Mouse (Mus musculus) ES-Bruce4 (cell line): Measurements from ENCODE around the gene Nme7. TPM values are rescaled to one million over a fixed set of nuclear protein-coding genes. Genes with fewer than 3 reads are reported as not detected.

Experiments used
- H3K27ac ChIP-seq: 2 replicates; pipeline ENCODE4 v1.5.1; 2012; ENCODE audit warnings: low read length, inconsistent platforms; ENCODE audit not compliant: insufficient read depth
- H3K27me3 ChIP-seq: 2 replicates; pipeline ENCODE4 v1.6.1; 2012; ENCODE audit warnings: mild to moderate bottlenecking, low read length, inconsistent platforms; ENCODE audit not compliant: control insufficient read depth, poor library complexity, insufficient read depth, severe bottlenecking
- H3K36me3 ChIP-seq: 2 replicates; pipeline ENCODE4 v1.6.1; 2012; ENCODE audit warnings: inconsistent platforms, mild to moderate bottlenecking, low read length, moderate library complexity; ENCODE audit not compliant: control insufficient read depth, poor library complexity, insufficient read depth, severe bottlenecking
- H3K4me1 ChIP-seq: one replicate; pipeline ENCODE4 v1.8.1; 2011; ENCODE audit warnings: low read length; ENCODE audit not compliant: control insufficient read depth, insufficient read depth
- H3K4me3 ChIP-seq: 2 replicates; pipeline ENCODE4 v1.5.1; 2011; ENCODE audit warnings: low read depth, mild to moderate bottlenecking, low read length
- H3K9ac ChIP-seq: 2 replicates; pipeline ENCODE4 v1.6.1; 2012; ENCODE audit warnings: low read depth, mild to moderate bottlenecking, inconsistent platforms; ENCODE audit not compliant: poor library complexity, severe bottlenecking
- H3K9me3 ChIP-seq: replicated peaks from 2 replicates; pipeline ENCODE4 v1.6.1; 2012; ENCODE audit warnings: mild to moderate bottlenecking, low read length, inconsistent platforms; ENCODE audit not compliant: control insufficient read depth, poor library complexity, insufficient read depth, severe bottlenecking
- CTCF ChIP-seq: IDR thresholded peaks from one replicate; pipeline ENCODE4 v1.8.1; 2011; ENCODE audit warnings: low read depth, low read length
- EP300 ChIP-seq: IDR thresholded peaks from 2 replicates; pipeline ENCODE4 v1.6.1; 2011; ENCODE audit warnings: low read depth, low read length; ENCODE audit not compliant: insufficient read depth
- POLR2A ChIP-seq: IDR thresholded peaks from one replicate; pipeline ENCODE4 v1.8.1; 2011; ENCODE audit warnings: low read length; ENCODE audit not compliant: insufficient read depth
- polyA plus RNA-seq: library from polyadenylated mRNA; stranded (reverse); fragments of >200 nt; gene quantifications from 2 replicates; pipeline ENCODE4 v1.2.4, GENCODE M21; 2011; ENCODE audit warnings: low read depth; ENCODE audit not compliant: missing spikeins, insufficient read depth, insufficient read length

Nme7 gene
- polyA plus RNA-seq, 1 experiment, result 48.8 TPM

GRCm38 (mm10) chr1:164480755-164481644 lies 177.1 kb downstream of the Nme7 start:
- no peaks in the 10 kb centered on the region for H3K9me3 ChIP-seq
- no peak overlapping the region for H3K4me3 ChIP-seq
- TF ChIP-seq EP300 (no peak), CTCF (no peak), POLR2A (no peak)
- H3K36me3 ChIP-seq, result no peaks in the 10 kb centered on the region
- H3K27ac ChIP-seq, result no peak overlapping the region
- H3K4me1 ChIP-seq, result peaks cover 3% of the 10 kb centered on the region
- no peak overlapping the region for H3K9ac ChIP-seq
- H3K27me3 ChIP-seq, result no peaks in the 10 kb centered on the region

GRCm38 (mm10) chr1:164481645-164482354 lies 177.9 kb downstream of the Nme7 start:
- Histone ChIP-seq H3K27me3 (no peaks in the 10 kb centered on the region), H3K4me3 (no peak overlapping the region), H3K4me1 (peaks cover 3% of the 10 kb centered on the region), H3K9ac (no peak overlapping the region), H3K27ac (no peak overlapping the region), H3K36me3 (no peaks in the 10 kb centered on the region), H3K9me3 (no peaks in the 10 kb centered on the region)
- TF ChIP-seq POLR2A (no peak), CTCF (no peak), EP300 (no peak)

DNA sequence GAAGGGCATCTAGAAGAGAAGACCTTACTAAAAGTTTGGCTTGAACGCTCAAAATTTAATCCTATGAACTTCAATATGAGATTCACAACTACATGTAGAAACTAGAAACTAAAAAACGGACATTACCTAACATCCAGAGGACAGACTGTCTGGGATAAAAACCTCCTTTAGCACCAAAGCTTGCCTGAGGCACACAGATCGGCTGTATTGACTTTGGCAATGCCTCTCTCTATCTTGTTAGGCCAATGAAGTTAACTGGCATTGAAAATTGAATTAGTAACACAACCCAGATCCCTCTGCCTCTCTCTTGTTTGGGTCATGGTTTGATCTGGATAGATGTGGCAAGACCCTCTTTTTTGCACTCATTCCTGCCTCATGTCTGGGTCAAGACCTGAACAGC lies 178.9 kb downstream of the Nme7 start:
- TF ChIP-seq CTCF (no peak), EP300 (no peak), POLR2A (no peak)
- H3K9me3 ChIP-seq, result no peaks in the 10 kb centered on the region
- H3K36me3 ChIP-seq, result no peaks in the 10 kb centered on the region
- H3K9ac ChIP-seq, result no peak overlapping the region
- H3K4me1 ChIP-seq, result peaks cover 3% of the 10 kb centered on the region
- H3K4me3 ChIP-seq, result no peak overlapping the region
- no peaks in the 10 kb centered on the region for H3K27me3 ChIP-seq
- no peak overlapping the region for H3K27ac ChIP-seq

DNA sequence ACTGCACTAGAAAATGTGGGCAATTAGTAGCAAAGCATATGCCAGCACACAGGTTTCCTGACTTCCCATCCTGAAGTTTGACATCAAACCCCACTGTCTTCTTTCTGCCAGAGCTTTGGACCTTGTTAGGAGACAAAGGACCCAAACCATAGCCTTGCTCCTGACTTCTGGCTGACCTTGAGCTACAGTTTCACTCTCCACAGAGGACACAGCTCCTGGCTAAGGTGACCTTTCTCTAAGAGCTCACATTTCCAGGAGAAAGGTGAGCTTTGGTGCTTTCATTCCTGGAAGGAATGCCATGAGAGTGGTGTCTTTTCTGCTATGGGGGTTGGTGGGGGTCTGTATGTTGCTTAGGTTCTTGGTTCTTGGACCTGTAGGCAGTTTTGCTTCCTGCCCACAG lies 179.8 kb downstream of the Nme7 start:
- H3K27ac ChIP-seq, result no peak overlapping the region
- H3K4me1 ChIP-seq, result peaks cover 3% of the 10 kb centered on the region
- no peak for TF ChIP-seq CTCF
- no peak for TF ChIP-seq POLR2A
- no peak for TF ChIP-seq EP300
- no peaks in the 10 kb centered on the region for H3K36me3 ChIP-seq
- H3K9me3 ChIP-seq, result no peaks in the 10 kb centered on the region
- no peaks in the 10 kb centered on the region for H3K27me3 ChIP-seq
- no peak overlapping the region for H3K4me3 ChIP-seq
- H3K9ac ChIP-seq, result no peak overlapping the region

Other genes with a start within 250 kb of the Nme7 start
- gene Sell, start 242.1 kb upstream of the Nme7 start, polyA plus RNA-seq, result not detected in 2 replicates
- gene Selp, start 188.9 kb upstream of the Nme7 start, polyA plus RNA-seq, result 0.20 and 0.76 TPM in 2 replicates
- 5.7 and 6.0 TPM in 2 replicates for gene F5, start 152.3 kb upstream of the Nme7 start, polyA plus RNA-seq
- gene Slc19a2, start 55.1 kb upstream of the Nme7 start, polyA plus RNA-seq, result 59.3 and 64.9 TPM in 2 replicates
- 7.8 and 10.2 TPM in 2 replicates for gene Ccdc181, start 28.5 kb upstream of the Nme7 start, polyA plus RNA-seq
- 25.7 and 33.9 TPM in 2 replicates for gene Blzf1, start 3.4 kb downstream of the Nme7 start, polyA plus RNA-seq
- 116 TPM in 2 replicates for gene Atp1b1, start 154.2 kb downstream of the Nme7 start, polyA plus RNA-seq